Mouse (Mus musculus) heart, adult 9 months (tissue): Measurements from ENCODE around the gene Ptbp1.

Experiments
- DNase-seq, 2 experiments: peaks; one replicate each; pipeline ENCODE4 v3.0.0; 2022; ENCODE audit warnings: low spot score in 2 of 2

The Ptbp1 gene

DNA sequence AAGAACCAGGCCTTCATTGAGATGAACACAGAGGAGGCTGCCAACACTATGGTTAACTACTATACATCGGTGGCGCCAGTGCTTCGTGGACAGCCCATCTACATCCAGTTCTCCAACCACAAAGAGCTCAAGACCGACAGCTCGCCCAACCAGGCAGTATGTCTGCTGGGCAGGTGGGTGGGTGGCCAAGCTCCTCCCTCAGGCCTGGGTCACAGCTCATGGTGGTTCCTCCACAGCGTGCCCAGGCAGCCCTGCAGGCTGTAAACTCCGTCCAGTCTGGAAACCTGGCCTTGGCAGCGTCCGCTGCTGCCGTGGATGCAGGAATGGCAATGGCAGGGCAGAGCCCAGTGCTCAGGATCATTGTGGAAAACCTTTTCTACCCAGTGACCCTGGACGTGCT is 4.9 kb downstream of the Ptbp1 start:
- no peak for DNase-seq

DNA sequence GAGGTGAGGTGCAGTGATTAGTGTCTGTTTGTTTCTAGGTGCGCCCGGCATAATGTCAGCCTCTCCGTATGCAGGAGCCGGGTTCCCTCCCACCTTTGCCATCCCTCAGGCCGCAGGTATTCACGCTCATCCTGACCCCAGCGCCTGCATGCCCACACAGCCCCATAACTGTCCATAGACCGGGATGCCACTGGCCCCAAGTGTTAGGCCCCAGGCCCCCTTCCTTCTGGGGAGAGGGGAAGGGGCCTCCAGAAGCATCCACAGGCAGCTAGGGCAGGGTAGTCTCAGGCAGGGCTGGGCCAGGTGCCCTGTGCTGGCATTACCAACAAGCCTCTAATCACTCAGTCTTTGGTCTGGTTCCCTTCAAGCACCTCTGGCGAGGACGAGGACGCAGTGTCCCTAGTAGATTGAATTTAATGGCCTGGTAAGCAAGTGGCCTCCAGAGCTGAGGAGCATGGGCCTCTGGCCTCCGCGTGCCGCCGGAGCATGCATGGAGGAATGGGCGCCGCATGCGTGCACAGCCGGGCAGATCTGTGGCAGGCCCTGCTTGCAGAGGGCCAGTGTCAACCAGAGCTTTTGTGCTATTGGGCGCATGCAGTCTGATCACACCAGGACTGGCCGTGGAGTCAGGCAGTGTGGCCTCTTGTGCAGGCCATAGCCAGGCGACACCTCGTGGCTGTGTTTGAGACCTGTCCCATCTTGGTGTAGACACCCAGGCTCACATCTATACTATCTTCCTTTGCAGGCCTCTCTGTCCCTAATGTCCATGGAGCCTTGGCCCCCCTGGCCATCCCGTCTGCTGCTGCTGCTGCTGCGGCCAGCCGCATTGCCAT is 6.1 kb downstream of the Ptbp1 start:
- DNase-seq = no peak

- no peak for DNase-seq
These were observed 7.2 kb downstream of the Ptbp1 start for GRCm38 (mm10) chr10:79861230-79862048.

GRCm38 (mm10) chr10:79862049-79862788 is 8.0 kb downstream of the Ptbp1 start:
- no peak for DNase-seq

DNA sequence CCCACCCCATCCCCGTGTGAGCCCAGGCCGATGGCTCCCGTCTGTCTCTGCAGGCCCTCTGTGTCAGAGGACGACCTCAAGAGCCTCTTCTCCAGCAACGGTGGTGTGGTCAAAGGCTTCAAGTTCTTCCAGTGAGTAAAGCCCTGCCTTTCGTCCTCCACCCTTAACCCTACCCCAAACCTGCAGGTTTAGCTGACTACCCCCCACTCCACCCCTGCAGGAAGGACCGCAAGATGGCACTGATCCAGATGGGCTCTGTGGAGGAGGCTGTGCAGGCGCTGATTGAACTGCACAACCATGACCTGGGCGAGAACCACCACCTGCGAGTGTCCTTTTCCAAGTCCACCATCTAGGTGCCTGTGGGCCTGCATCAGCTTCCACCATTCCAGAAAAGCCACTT is 8.7 kb downstream of the Ptbp1 start:
- no peak for DNase-seq

DNA sequence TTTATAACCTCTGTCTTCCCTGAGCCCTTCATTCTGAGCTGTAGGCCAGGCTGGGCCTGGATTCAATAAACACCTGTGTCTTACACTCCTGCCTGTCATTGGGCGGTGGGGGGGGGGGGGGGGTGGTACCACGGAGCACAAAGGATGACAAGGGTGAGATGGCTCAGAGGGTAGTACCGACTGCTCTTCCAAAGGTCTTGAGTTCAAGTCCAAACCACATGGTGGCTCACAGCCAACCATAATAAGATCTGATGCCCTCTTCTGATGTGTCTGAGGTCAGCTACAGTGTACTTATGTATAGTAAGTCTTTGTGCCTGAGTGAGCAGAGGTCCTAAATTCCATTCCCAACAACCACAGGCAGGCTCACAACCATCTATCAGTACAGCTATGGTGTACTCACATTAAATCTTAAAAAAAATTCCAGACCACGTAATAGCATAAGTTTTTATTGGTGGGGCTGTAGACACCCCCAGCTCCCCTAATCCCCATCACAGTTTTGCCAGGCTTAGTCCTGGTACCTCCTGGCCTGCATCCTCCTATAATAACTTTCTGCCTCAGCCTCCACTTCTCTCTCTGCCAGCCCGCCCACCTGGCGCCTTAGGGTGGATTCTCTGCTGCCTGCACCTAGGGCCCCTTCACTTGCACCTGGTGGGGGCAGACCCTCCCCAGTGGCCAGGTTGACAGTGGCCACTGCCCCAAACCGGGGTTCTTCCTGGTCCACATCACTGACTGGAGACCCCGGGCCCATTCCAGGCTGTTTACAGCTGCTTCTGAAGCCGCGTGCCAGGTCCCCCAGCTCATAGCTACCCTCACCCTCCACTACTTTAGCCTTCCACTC is 10.3 kb downstream of the Ptbp1 start:
- no peak for DNase-seq

- DNase-seq = no peak
These were observed 11.0 kb downstream of the Ptbp1 start for GRCm38 (mm10) chr10:79865189-79865601.

GRCm38 (mm10) chr10:79865801-79866295 is 11.6 kb downstream of the Ptbp1 start:
- DNase-seq = peak in 1 of 2 experiments; percentile 61

GRCm38 (mm10) chr10:79866601-79867000 is 12.4 kb downstream of the Ptbp1 start:
- DNase-seq = no peak

GRCm38 (mm10) chr10:79871845-79872244 is 17.6 kb downstream of the Ptbp1 start:
- no peak for DNase-seq

DNA sequence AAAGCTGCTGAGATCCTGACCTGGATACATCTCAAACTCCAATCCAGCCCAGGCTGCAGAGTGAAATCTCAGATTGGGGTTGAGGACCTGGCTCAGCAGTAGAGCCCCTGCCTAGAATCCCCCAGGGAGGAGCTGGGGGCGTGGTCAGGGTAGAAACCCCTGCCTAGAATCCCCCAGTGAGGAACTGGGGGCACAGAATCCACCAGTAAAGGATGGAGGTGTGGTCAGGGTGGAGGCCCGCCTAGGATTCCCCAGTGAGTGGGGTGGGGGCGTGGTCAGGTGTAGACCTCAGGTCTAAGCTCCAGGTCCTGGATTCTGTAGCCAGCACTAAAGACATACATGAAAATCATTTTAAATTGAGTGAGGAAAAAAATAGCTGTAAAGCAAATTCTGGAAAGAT is 18.6 kb downstream of the Ptbp1 start:
- DNase-seq = no peak

DNA sequence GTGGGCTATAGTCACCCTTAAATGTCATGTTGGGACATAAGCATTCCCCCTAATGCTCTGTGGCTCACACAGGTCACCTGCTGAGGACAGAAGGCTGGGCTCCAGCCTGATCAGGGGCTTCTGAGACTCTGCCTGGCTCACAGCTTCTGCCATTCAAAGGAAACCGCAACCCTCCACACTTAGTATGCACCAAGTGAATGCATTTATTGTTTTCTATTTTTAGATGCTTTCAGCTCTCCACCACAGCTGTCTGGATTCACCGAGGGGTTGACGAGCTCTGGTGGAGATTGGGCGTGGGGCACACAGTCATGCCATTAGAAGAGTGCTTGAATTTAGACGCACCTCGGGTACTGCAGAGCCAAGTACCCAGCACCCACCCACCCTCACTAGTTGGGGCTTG is 19.1 kb downstream of the Ptbp1 start:
- no peak for DNase-seq

DNA sequence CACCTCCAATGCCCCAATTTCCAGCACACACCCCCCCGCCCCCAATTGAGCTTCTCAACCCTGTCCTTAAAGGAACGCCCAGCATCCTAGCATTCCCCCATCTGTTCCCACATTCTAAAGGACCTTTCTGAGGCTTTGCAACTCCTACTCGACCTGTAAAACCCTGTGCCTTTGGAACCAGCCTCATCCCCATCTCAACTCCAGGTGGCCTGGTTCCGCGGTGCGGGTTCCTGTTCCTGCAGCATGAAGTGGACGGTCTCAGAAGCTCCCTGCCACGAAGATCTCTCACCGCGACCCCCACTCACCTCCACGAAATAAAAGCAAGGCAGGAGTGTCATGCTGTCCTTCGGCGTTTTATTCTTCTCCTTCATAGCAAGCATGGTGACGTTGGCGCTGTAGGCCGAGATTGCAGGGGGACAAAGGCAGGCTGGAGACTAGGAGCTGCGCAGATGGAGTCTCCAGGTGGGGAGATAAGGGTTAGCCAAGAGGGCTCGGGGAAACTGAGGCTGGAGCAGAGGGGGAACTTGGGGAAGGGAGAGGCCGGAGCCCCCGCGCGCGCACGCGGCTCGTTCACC is 19.6 kb downstream of the Ptbp1 start:
- DNase-seq = no peak

DNA sequence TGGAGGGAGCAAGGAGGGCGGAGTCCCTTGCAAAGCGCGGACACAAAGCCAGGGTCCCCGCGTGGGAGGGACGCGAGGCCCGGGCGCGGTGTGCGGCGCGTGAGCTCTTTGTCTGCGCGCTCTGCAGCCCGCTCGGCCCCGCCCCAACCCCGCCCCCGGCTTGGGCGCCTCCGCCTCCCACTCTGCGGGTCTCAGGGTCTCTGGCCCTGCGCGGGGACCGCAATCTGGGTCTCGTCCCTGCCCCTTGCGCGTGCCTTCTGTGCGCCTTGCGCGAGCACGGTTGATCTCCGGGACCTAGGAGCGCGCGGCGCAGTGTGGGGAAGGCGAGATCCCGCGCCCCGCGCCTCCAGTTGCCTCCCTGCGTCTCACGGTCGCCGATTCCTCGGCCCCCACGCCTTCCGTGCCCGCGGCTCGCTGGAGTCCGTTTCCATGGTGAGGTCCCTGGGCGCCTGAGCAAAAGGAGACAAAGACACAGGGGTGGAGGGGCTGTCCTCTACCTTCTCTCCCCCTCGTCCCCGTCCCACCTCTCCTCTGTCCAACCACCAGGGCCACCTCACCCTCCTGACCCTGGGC is 20.1 kb downstream of the Ptbp1 start, which contains the start of the genes Prtn3 and Plppr3:
Gene Prtn3 (plus strand): TSS at position 187 of the 573 bp plus-strand sequence.
Gene Plppr3 (minus strand): TSS at position 345 of the 573 bp plus-strand sequence.
- no peak for DNase-seq

DNA sequence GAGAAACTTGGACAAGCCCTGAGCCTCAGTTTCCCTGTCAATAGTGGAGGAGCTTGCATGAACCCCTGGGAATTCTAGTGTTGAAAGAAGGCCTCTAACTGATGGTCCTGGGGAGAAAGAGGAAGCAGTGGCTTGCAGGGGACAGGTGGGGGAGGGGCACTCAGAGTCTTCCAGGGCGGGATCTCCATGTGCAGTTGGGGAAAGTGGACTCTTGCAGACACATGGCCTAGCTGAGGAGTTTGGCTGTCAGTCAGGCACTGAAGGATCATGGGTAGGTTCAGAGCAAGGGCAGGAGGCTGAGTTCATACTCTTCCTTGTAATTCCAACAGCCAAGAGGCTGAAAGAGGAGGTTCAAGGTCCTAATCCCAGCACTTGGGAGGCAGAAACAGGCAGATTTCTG is 22.9 kb downstream of the Ptbp1 start:
- no peak for DNase-seq

- peak; percentile 73 to 75 for DNase-seq
These were observed 23.5 kb downstream of the Ptbp1 start for GRCm38 (mm10) chr10:79877757-79878156.

- no peak for DNase-seq
These were observed 25.3 kb downstream of the Ptbp1 start for GRCm38 (mm10) chr10:79879527-79879926.

- no peak for DNase-seq
These were observed 26.5 kb downstream of the Ptbp1 start for GRCm38 (mm10) chr10:79880721-79881120.

GRCm38 (mm10) chr10:79881981-79882380 is 27.8 kb downstream of the Ptbp1 start:
- no peak for DNase-seq
